Mouse (Mus musculus) brown adipose tissue, adult 24 weeks (tissue): Measurements from ENCODE around the gene Wdr77. TPM values are rescaled to one million over a fixed set of nuclear protein-coding genes. Genes with fewer than 3 reads are reported as not detected.
"Not testable (repeated sequence)": the region's sequence is repeated elsewhere in the genome, so short reads cannot be mapped to it uniquely, and the experiment has no call there.

Source experiments
- H3K27ac ChIP-seq: fragments of 200-500 bp; replicated peaks from 2 replicates; pipeline ENCODE4 v1.5.1; 2012; ENCODE audit warnings: low read depth, mild to moderate bottlenecking, low read length
- H3K4me1 ChIP-seq: fragments of 200-500 bp; 2 replicates; pipeline ENCODE4 v1.6.1; 2012; ENCODE audit warnings: low read length, mixed read lengths; ENCODE audit not compliant: control insufficient read depth, insufficient read depth, insufficient read length
- H3K4me3 ChIP-seq: fragments of 200-500 bp; 2 replicates; pipeline ENCODE4 v1.5.1; 2012; ENCODE audit warnings: low read depth, mild to moderate bottlenecking, low read length, moderate library complexity; ENCODE audit not compliant: insufficient read depth
- polyA plus RNA-seq: library from polyadenylated mRNA; stranded (reverse); fragments of >200 nt; gene quantifications from 2 replicates; pipeline ENCODE4 v1.2.4, GENCODE M21; 2012; ENCODE audit not compliant: missing spikeins, insufficient read depth, insufficient read length

The Wdr77 gene
- polyA plus RNA-seq, result 21.2 and 22.0 TPM in 2 replicates

GRCm38 (mm10) chr3:105958974-105959580, at the start of gene Wdr77:
Gene Wdr77, plus strand, starts transcription at chr3:105959369.
- Histone ChIP-seq H3K27ac (peak within 1 kb of the TSS; percentile 99), H3K4me1 (peaks cover 8% of the 10 kb centered on the region; the same call in 1 of the 2 replicates), H3K4me3 (peak within 1 kb of the TSS; percentile 95)

- H3K4me3 ChIP-seq, result no peak overlapping the region
- H3K27ac ChIP-seq, result no peak overlapping the region
- peaks cover 3% of the 10 kb centered on the region for H3K4me1 ChIP-seq
Observed at GRCm38 (mm10) chr3:105910519-105911190, 48.5 kb upstream of the Wdr77 start.

- Histone ChIP-seq H3K4me3 (no peak overlapping the region), H3K4me1 (peaks cover 3% of the 10 kb centered on the region), H3K27ac (no peak overlapping the region)
Observed at GRCm38 (mm10) chr3:105912097-105912880, 46.9 kb upstream of the Wdr77 start.

GRCm38 (mm10) chr3:105913839-105914681, 45.1 kb upstream of the Wdr77 start:
- H3K27ac ChIP-seq, result no peak overlapping the region
- H3K4me1 ChIP-seq, result peaks cover 5% of the 10 kb centered on the region
- H3K4me3 ChIP-seq, result no peak overlapping the region

- H3K27ac ChIP-seq, result no peak overlapping the region
- H3K4me1 ChIP-seq, result peaks cover 2% of the 10 kb centered on the region
- no peak overlapping the region for H3K4me3 ChIP-seq
Observed at GRCm38 (mm10) chr3:105915281-105915680, 43.9 kb upstream of the Wdr77 start.

- not testable (repeated sequence) for H3K27ac ChIP-seq, H3K4me1 ChIP-seq, H3K4me3 ChIP-seq
Observed at GRCm38 (mm10) chr3:105916455-105916854, 42.7 kb upstream of the Wdr77 start.

- no peak overlapping the region for H3K27ac ChIP-seq
- no peak overlapping the region for H3K4me3 ChIP-seq
- H3K4me1 ChIP-seq, result peaks cover 2% of the 10 kb centered on the region; the same call in 1 of the 2 replicates
Observed at GRCm38 (mm10) chr3:105917656-105918354, 41.4 kb upstream of the Wdr77 start.

- H3K27ac ChIP-seq, result no peak overlapping the region
Observed at GRCm38 (mm10) chr3:105918355-105918745, 40.8 kb upstream of the Wdr77 start.

GRCm38 (mm10) chr3:105920743-105921142, 38.4 kb upstream of the Wdr77 start:
- not testable (repeated sequence) for H3K4me1 ChIP-seq, H3K27ac ChIP-seq, H3K4me3 ChIP-seq

More at GRCm38 (mm10) chr3:105918355-105918745, 40.8 kb upstream of the Wdr77 start:
- no peak overlapping the region for H3K4me3 ChIP-seq
- peaks cover 2% of the 10 kb centered on the region; the same call in 1 of the 2 replicates for H3K4me1 ChIP-seq

GRCm38 (mm10) chr3:105921959-105922358, 37.2 kb upstream of the Wdr77 start:
- Histone ChIP-seq H3K4me1 (peaks cover 2% of the 10 kb centered on the region; the same call in 1 of the 2 replicates), H3K4me3 (no peak overlapping the region), H3K27ac (no peak overlapping the region)

- no peak overlapping the region for H3K4me3 ChIP-seq
- no peak overlapping the region for H3K27ac ChIP-seq
- H3K4me1 ChIP-seq, result no peaks in the 10 kb centered on the region
Observed at GRCm38 (mm10) chr3:105924616-105925015, 34.6 kb upstream of the Wdr77 start.

GRCm38 (mm10) chr3:105927561-105928194, 31.5 kb upstream of the Wdr77 start:
- Histone ChIP-seq H3K27ac (no peak overlapping the region), H3K4me3 (no peak overlapping the region), H3K4me1 (no peaks in the 10 kb centered on the region)

GRCm38 (mm10) chr3:105928195-105928569, 31.0 kb upstream of the Wdr77 start:
- no peak overlapping the region for H3K27ac ChIP-seq
- no peak overlapping the region for H3K4me3 ChIP-seq
- H3K4me1 ChIP-seq, result no peaks in the 10 kb centered on the region

GRCm38 (mm10) chr3:105928781-105929180, 30.4 kb upstream of the Wdr77 start:
- H3K4me1 ChIP-seq, result no peaks in the 10 kb centered on the region
- H3K4me3 ChIP-seq, result no peak overlapping the region
- no peak overlapping the region for H3K27ac ChIP-seq
